Mouse (Mus musculus): Measurements from ENCODE around the gene Trmt5.

Trmt5 gene

DNA sequence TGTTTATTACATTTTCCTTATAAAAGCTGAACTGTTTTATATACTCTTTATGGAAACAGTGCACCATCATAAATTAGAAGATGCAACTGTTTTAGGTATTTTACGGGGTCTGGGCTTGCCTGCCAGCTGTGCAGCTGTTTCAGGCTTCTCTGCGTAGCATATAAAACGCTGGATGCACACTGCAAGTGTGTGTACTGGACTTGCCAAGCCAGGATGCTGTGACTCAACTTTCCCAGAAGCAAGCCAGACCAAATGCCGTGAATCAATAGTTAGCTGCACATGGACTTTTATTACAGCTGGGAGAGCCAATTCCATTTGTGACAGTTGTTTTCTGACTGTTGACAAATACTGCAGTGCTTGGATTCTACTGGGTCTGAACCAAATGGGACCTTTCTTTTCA is 16.6 kb downstream of the Trmt5 start:
- no peak for DNase-seq (ENCODE audit: low read depth, low spot score)

DNA sequence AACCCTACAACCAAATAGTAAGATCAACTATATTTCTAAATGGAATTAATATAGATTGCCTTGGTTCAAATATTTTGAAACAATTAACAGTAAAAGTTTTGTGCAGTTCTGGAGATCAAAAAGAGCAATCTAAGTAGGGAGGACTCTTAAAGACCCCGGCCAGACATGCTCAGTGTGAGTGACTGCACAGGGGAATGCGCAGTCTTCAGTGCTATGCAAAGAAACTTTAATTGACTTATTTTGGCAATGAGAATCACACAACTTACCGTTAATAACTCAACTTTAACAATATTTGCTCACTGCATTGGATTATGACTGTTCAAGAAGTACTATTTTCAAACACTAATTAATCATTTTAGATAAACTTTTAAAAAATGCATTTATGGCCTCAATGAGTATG is 17.0 kb downstream of the Trmt5 start:
- DNase-seq (ENCODE audit: low read depth, low spot score), result no peak

DNA sequence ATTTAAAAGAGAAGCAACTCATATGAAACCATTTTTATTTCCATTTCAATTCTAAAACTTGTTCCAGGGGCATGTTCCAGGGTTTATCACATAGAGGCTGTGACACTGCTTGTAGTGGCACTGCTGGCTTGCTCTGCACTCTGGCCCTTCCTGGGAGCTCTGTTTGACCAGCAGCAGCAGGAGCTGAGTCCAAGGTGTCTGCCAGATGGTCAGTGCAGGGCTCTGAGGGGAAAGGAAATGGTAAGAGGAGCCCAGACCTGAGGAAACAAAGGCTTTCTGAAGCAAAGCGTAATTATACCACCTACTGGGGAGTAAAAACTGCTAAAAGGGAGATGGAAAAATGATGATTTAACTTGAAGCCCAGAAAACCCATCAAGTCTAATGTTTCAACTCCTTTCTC is 18.0 kb downstream of the Trmt5 start:
- no peak for DNase-seq (ENCODE audit: low read depth, low spot score)

DNA sequence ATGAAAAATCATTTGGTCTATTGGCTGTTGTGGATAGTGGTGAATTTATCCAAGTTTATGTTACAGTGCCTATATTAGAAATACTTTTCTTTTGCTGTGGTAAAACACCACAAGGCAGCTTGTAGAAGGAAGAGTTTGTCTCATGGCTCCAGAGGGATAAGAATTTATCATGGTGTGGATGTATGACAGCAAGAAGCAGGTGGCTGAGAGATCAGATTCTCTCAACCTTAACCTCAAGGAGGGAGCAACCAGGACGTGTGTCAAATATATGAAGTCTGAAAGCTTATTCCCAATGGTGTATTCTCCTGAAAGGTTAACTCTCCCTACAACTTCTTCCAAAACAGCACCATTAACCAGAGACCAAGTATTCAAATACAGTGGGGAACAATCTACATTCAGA is 19.9 kb downstream of the Trmt5 start:
- DNase-seq (ENCODE audit: low read depth, low spot score), result no peak

DNA sequence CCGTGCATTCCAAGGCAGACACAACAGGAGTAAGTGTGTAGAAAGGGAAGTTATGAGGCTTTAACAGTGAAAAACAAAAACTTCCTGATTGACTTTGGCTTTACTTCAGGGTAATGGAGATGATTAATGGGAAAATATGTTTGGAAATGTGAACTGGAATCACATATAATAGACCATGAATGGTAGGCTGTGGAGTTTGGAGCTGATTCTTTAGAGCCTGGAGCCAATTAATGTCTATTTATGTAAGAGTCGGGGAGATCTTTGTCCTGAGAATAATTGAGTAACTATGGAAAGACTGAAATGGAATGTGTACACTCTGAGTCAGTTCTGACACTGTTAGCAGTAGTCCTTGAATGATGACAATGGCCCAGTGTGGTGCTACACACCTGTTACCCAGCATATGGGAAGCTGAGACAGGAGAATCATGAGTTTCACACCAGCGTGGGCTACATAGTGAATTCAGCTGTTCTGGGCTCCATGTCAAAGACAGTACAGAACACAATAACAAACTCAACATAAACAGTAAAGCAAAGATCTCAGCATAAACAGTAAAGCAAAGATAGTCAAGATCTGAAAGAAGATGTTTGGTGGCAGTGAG is 21.0 kb downstream of the Trmt5 start:
- no peak for DNase-seq (ENCODE audit: low read depth, low spot score)

DNA sequence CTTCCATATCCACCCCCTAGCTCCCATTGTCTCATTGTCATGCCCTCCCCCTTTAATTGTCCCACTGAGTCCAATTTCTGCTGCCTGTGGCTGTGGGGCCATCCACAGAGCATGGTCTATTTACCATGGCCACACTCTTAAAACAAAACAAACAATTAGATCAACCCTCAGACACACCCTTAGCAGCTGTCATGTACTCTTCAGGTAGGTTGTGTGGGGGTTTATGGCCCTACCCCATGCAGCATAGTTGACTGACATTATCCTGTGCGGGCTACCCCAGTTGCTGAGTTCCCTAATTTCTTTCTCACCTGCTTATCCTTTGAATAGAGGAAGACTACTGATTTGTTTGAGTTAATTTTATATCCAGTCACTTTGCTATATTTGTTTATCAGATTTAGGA is 26.2 kb downstream of the Trmt5 start:
- DNase-seq (ENCODE audit: low read depth, low spot score), result no peak

DNA sequence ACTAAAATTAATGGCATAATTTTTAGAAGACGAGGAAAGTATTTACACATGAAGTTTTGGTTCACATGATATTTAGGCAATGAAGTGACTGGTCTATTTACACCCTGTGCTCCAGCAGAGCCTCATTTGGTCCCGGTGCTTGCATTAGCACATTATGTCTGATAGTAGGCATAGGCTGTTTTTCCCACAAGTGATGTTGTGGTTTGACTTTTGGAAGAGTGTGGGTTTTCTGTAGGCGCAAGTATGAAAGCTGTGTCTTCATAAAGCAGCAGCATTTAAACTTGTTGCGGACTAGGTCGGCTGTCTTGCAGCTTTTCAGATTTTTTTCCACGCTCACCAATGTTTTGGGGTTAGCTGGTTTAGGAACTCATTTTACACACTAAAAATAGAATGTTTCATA is 27.2 kb downstream of the Trmt5 start:
- DNase-seq (ENCODE audit: low read depth, low spot score), result no peak

DNA sequence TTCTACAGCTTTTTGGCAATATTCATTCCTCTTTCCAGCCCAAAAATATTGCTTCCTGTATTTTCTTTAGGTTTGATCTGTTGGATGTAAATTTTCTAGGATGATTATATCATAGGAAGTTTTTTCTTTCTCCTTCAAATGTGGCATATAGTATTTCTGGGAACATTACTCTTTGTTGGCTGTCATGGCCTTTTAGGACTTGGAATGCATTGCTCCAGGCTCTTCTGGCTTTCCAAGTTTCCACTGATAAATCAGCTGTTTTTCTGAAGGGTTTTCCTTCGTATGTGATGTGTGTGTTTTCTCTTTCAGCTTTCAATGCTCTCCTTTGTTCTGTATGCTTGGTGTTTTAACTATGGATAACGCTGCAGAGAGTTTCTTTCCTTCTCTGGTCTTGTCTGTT is 31.5 kb downstream of the Trmt5 start:
- DNase-seq (ENCODE audit: low read depth, low spot score), result no peak

DNA sequence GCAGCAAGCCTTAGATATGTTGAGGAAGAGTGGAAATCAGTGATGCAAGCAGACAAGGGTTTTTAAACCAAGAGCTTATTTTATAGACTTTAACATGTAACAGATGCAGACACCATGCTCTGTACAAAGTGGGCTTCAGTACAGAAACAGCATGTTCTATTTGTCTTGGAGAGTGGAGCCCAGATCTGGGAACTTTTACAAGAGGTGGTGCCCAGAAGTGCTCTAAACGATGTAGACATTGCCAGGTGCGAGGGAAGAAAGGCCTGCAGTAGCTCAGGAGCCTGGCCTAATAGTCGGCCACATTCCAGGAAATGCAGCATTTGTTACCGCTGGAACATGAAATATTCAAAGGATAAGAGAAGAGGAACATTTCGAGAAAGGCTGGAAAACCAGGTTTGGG is 40.8 kb downstream of the Trmt5 start:
- no peak for DNase-seq (ENCODE audit: low read depth, low spot score)

DNA sequence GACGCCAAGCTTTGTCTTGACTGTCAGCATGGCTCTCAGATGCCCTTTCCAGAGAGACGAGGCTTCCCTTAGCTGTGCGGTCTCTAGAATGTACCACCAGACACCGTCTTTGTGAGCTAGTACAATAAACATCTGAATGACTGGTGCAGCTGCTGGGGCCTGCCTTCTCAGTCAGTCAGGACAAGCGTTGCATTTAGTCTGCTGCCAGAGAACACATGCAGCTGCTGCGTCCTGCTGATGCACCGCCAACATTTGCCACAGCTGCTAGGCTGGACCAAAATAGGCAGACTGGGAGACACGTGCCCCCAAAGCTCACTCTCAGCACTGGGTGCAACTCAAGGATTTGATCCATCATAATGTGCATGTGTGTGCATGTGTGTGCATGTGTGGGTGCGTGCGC is 44.5 kb downstream of the Trmt5 start:
- no peak for DNase-seq (ENCODE audit: low read depth, low spot score)

DNA sequence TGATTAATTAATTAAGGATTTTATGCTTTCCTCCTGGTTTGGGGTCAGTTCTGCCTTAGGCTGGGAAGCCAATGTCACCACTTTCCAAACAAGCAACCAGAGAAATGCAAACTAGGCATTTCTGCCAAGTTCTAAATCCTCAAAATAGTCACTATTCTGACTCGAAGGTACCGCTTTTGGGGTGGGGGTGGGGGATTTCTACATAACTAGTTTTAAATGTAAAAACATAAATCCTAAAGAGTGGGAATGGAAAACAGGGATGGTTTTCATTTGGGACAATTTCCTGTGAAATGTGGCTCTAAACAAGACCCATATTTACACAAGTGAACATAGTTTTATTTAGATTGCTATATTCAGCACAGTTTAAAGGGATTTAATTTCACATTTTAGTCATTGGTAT is 53.9 kb downstream of the Trmt5 start:
- no peak for DNase-seq (ENCODE audit: low read depth, low spot score)

DNA sequence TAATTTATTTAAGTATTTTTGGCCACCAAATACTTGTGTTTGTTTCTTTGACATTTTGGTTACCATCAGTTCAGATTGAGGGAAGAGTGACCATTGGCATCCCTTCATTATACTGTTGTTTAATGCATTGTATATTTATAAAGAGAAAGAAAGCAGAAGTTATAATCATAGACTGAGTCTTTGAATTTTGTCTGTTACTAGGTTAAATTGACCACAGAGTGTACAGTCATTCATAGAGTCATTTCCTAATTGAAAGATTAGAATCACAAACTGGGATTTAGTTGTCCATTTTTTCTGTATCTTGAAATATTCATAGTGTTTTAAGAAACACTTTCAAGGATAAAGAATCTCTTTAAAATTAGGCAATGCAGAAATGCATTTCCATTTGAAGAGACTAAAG is 55.0 kb downstream of the Trmt5 start:
- DNase-seq (ENCODE audit: low read depth, low spot score), result no peak

DNA sequence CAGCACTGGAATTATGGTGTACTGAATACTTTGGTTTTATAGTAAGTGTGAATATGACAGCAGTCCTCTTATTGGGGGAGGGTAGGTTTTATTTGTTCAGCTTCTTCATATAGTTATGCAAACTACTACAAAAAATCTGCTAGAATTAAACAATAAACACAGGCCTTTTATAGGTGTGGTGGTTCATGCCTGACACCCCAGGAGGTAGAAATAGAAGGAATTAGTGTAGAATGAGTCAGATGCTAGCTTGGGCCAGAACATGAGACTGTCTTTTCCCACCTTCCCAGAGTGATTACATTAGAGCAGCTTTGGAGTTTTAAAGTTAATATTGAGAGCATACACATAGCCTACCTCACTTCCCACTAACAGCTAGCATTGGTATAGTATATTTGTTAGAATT is 56.3 kb downstream of the Trmt5 start:
- DNase-seq (ENCODE audit: low read depth, low spot score), result no peak
